Mouse (Mus musculus) right cerebral cortex, postnatal 36 days (tissue): ENCODE results near the gene Car12.

ENCODE experiments used
- DNase-seq, 2 experiments: peaks; one replicate each; pipeline ENCODE4 v3.0.0; 2022; ENCODE audit warnings: low spot score in 2 of 2, mixed read lengths in 1 of 2

Gene Car12

GRCm38 (mm10) chr9:66710626-66711025, 2.9 kb upstream of the Car12 start:
- DNase-seq = no peak

- DNase-seq = no peak
Observed at GRCm38 (mm10) chr9:66714022-66714515, 583 bp downstream of the Car12 start.

GRCm38 (mm10) chr9:66715361-66715760, 1.9 kb downstream of the Car12 start:
- no peak for DNase-seq

GRCm38 (mm10) chr9:66716533-66716932, 3.0 kb downstream of the Car12 start:
- peak; percentile 52 to 71 for DNase-seq

GRCm38 (mm10) chr9:66720686-66721450, 7.4 kb downstream of the Car12 start:
- no peak for DNase-seq

GRCm38 (mm10) chr9:66722187-66722868, 8.8 kb downstream of the Car12 start:
- DNase-seq = no peak

GRCm38 (mm10) chr9:66722869-66723272, 9.4 kb downstream of the Car12 start:
- DNase-seq = no peak

- no peak for DNase-seq
Observed at GRCm38 (mm10) chr9:66725591-66725990, 12.1 kb downstream of the Car12 start.

- DNase-seq = no peak
Observed at GRCm38 (mm10) chr9:66727333-66727732, 13.8 kb downstream of the Car12 start.

- DNase-seq = no peak
Observed at GRCm38 (mm10) chr9:66730556-66730955, 17.1 kb downstream of the Car12 start.

- DNase-seq = no peak
Observed at GRCm38 (mm10) chr9:66731284-66731683, 17.8 kb downstream of the Car12 start.

- peak; percentile 77 to 78 for DNase-seq
Observed at GRCm38 (mm10) chr9:66732791-66733691, 19.6 kb downstream of the Car12 start.

- DNase-seq = no peak
Observed at GRCm38 (mm10) chr9:66734568-66734967, 21.1 kb downstream of the Car12 start.

GRCm38 (mm10) chr9:66735122-66735521, 21.6 kb downstream of the Car12 start:
- no peak for DNase-seq

GRCm38 (mm10) chr9:66736016-66736415, 22.5 kb downstream of the Car12 start:
- DNase-seq = no peak

GRCm38 (mm10) chr9:66736551-66736950, 23.1 kb downstream of the Car12 start:
- DNase-seq = no peak

GRCm38 (mm10) chr9:66739516-66739915, 26.0 kb downstream of the Car12 start:
- no peak for DNase-seq

GRCm38 (mm10) chr9:66744531-66744930, 31.0 kb downstream of the Car12 start:
- DNase-seq = no peak

- no peak for DNase-seq
Observed at GRCm38 (mm10) chr9:66748390-66748789, 34.9 kb downstream of the Car12 start.

- peak; percentile 38 to 44 for DNase-seq
Observed at GRCm38 (mm10) chr9:66752849-66753248, 39.4 kb downstream of the Car12 start.

GRCm38 (mm10) chr9:66760991-66761390, 47.5 kb downstream of the Car12 start:
- DNase-seq = no peak

- no peak for DNase-seq
Observed at GRCm38 (mm10) chr9:66768721-66769120, 55.2 kb downstream of the Car12 start.
